Mouse (Mus musculus): ENCODE results near the gene Xrcc6. TPM values are rescaled to one million over a fixed set of nuclear protein-coding genes. Genes with fewer than 3 reads are reported as not detected.

Gene Xrcc6
- total and polyA plus RNA-seq, 3 experiments, result 12.4 to 154 (median 50.1) TPM

- ATAC-seq (ENCODE audit: extremely low read depth, insufficient number of reproducible peaks, low FRiP score, poor library complexity, severe bottlenecking), result no peak
- no peak for DNase-seq (ENCODE audit: low spot score)
- no peaks in the 10 kb centered on the region for H3K9me3 ChIP-seq (replicated peaks)
- peaks cover 11% of the 10 kb centered on the region for H3K4me1 ChIP-seq (ENCODE audit: insufficient read depth, low read depth, low read length)
- peaks cover 50% of the 10 kb centered on the region for H3K27me3 ChIP-seq (ENCODE audit: insufficient read depth, low read length)
- H3K4me3 ChIP-seq (ENCODE audit: low read depth, low read length), result no peak overlapping the region
- TF ChIP-seq TAL1 (conservative IDR thresholded peaks at IDR 0.05; ENCODE audit: low read depth, low read length) (no peak), GATA2 (IDR thresholded peaks at IDR 0.05; ENCODE audit: borderline replicate concordance, low read depth, low read length) (no peak), CTCF (IDR thresholded peaks at IDR 0.05; ENCODE audit: low read depth, low read length) (no peak), GATA1 (IDR thresholded peaks at IDR 0.05; ENCODE audit: borderline replicate concordance, low read length) (no peak), POLR2AphosphoS5 (IDR thresholded peaks at IDR 0.05; ENCODE audit: insufficient replicate concordance, low read depth, low read length) (no peak)
- H3K36me3 ChIP-seq (replicated peaks), result no peaks in the 10 kb centered on the region
Observed at GRCm38 (mm10) chr15:82052544-82052943, 64.9 kb downstream of the Xrcc6 start.

- TF ChIP-seq POLR2AphosphoS5 (IDR thresholded peaks at IDR 0.05; ENCODE audit: insufficient replicate concordance, low read depth, low read length) (no peak), CTCF (IDR thresholded peaks at IDR 0.05; ENCODE audit: low read depth, low read length) (no peak), TAL1 (conservative IDR thresholded peaks at IDR 0.05; ENCODE audit: low read depth, low read length) (no peak), GATA2 (IDR thresholded peaks at IDR 0.05; ENCODE audit: borderline replicate concordance, low read depth, low read length) (no peak), GATA1 (IDR thresholded peaks at IDR 0.05; ENCODE audit: borderline replicate concordance, low read length) (no peak)
- peaks cover 70% of the 10 kb centered on the region for H3K27me3 ChIP-seq (ENCODE audit: insufficient read depth, low read length)
- no peaks in the 10 kb centered on the region for H3K36me3 ChIP-seq (replicated peaks)
- no peaks in the 10 kb centered on the region for H3K4me1 ChIP-seq (ENCODE audit: insufficient read depth, low read depth, low read length)
- DNase-seq (ENCODE audit: low spot score) (no peak), ATAC-seq (ENCODE audit: extremely low read depth, insufficient number of reproducible peaks, low FRiP score, poor library complexity, severe bottlenecking) (no peak)
- no peaks in the 10 kb centered on the region for H3K9me3 ChIP-seq (replicated peaks)
- H3K4me3 ChIP-seq (ENCODE audit: low read depth, low read length), result no peak within 1 kb of the TSS
Observed at GRCm38 (mm10) chr15:82058719-82059201, 71.1 kb downstream of the Xrcc6 start, which contains the start of gene 4930407I10Rik. Gene 4930407I10Rik (plus strand): TSS chr15:82059151.

GRCm38 (mm10) chr15:82063909-82064308 lies 76.3 kb downstream of the Xrcc6 start:
- Histone ChIP-seq H3K36me3 (replicated peaks) (no peaks in the 10 kb centered on the region), H3K27me3 (ENCODE audit: insufficient read depth, low read length) (peaks cover 80% of the 10 kb centered on the region), H3K4me1 (ENCODE audit: insufficient read depth, low read depth, low read length) (no peaks in the 10 kb centered on the region), H3K4me3 (ENCODE audit: low read depth, low read length) (no peak overlapping the region), H3K9me3 (replicated peaks) (no peaks in the 10 kb centered on the region)
- no peak for DNase-seq (ENCODE audit: low spot score)
- no peak for ATAC-seq (ENCODE audit: extremely low read depth, insufficient number of reproducible peaks, low FRiP score, poor library complexity, severe bottlenecking)
- TF ChIP-seq GATA1 (IDR thresholded peaks at IDR 0.05; ENCODE audit: borderline replicate concordance, low read length), result no peak
- no peak for TF ChIP-seq GATA2 (IDR thresholded peaks at IDR 0.05; ENCODE audit: borderline replicate concordance, low read depth, low read length)
- no peak for TF ChIP-seq POLR2AphosphoS5 (IDR thresholded peaks at IDR 0.05; ENCODE audit: insufficient replicate concordance, low read depth, low read length)
- TF ChIP-seq TAL1 (conservative IDR thresholded peaks at IDR 0.05; ENCODE audit: low read depth, low read length), result no peak
- no peak for TF ChIP-seq CTCF (IDR thresholded peaks at IDR 0.05; ENCODE audit: low read depth, low read length)

GRCm38 (mm10) chr15:82065511-82065910 lies 77.9 kb downstream of the Xrcc6 start:
- ATAC-seq (ENCODE audit: extremely low read depth, insufficient number of reproducible peaks, low FRiP score, poor library complexity, severe bottlenecking), result no peak
- H3K27me3 ChIP-seq (ENCODE audit: insufficient read depth, low read length), result peaks cover 72% of the 10 kb centered on the region
- peak; percentile 38 for DNase-seq (ENCODE audit: low spot score)

GRCm38 (mm10) chr15:82069898-82070297 lies 82.3 kb downstream of the Xrcc6 start, which contains the start of gene Mei1:
Gene Mei1 (plus strand): TSS chr15:82069996.
- DNase-seq (ENCODE audit: low spot score), result no peak
- Histone ChIP-seq H3K4me1 (ENCODE audit: insufficient read depth, low read depth, low read length) (no peaks in the 10 kb centered on the region), H3K27me3 (ENCODE audit: insufficient read depth, low read length) (peaks cover 45% of the 10 kb centered on the region), H3K36me3 (replicated peaks) (no peaks in the 10 kb centered on the region), H3K9me3 (replicated peaks) (no peaks in the 10 kb centered on the region), H3K4me3 (ENCODE audit: low read depth, low read length) (no peak within 1 kb of the TSS)
- TF ChIP-seq GATA1 (IDR thresholded peaks at IDR 0.05; ENCODE audit: borderline replicate concordance, low read length), result no peak
- TF ChIP-seq TAL1 (conservative IDR thresholded peaks at IDR 0.05; ENCODE audit: low read depth, low read length), result no peak
- TF ChIP-seq POLR2AphosphoS5 (IDR thresholded peaks at IDR 0.05; ENCODE audit: insufficient replicate concordance, low read depth, low read length), result no peak
- no peak for TF ChIP-seq CTCF (IDR thresholded peaks at IDR 0.05; ENCODE audit: low read depth, low read length)
- TF ChIP-seq GATA2 (IDR thresholded peaks at IDR 0.05; ENCODE audit: borderline replicate concordance, low read depth, low read length), result no peak
- ATAC-seq (ENCODE audit: extremely low read depth, insufficient number of reproducible peaks, low FRiP score, poor library complexity, severe bottlenecking), result no peak

More at GRCm38 (mm10) chr15:82065511-82065910, 77.9 kb downstream of the Xrcc6 start:
- H3K4me3 ChIP-seq (ENCODE audit: low read depth, low read length), result no peak overlapping the region
- H3K4me1 ChIP-seq (ENCODE audit: insufficient read depth, low read depth, low read length), result no peaks in the 10 kb centered on the region
- no peaks in the 10 kb centered on the region for H3K9me3 ChIP-seq (replicated peaks)
- no peaks in the 10 kb centered on the region for H3K36me3 ChIP-seq (replicated peaks)
- TF ChIP-seq CTCF (IDR thresholded peaks at IDR 0.05; ENCODE audit: low read depth, low read length) (no peak), GATA1 (IDR thresholded peaks at IDR 0.05; ENCODE audit: borderline replicate concordance, low read length) (no peak)

GRCm38 (mm10) chr15:82071816-82072469 lies 84.3 kb downstream of the Xrcc6 start:
- ATAC-seq (ENCODE audit: extremely low read depth, insufficient number of reproducible peaks, low FRiP score, poor library complexity, severe bottlenecking) (no peak), DNase-seq (ENCODE audit: low spot score) (no peak)
- no peaks in the 10 kb centered on the region for H3K4me1 ChIP-seq (ENCODE audit: insufficient read depth, low read depth, low read length)
- H3K9me3 ChIP-seq (replicated peaks), result no peaks in the 10 kb centered on the region
- no peak overlapping the region for H3K4me3 ChIP-seq (ENCODE audit: low read depth, low read length)
- peaks cover 39% of the 10 kb centered on the region for H3K27me3 ChIP-seq (ENCODE audit: insufficient read depth, low read length)
- no peaks in the 10 kb centered on the region for H3K36me3 ChIP-seq (replicated peaks)
- TF ChIP-seq GATA2 (IDR thresholded peaks at IDR 0.05; ENCODE audit: borderline replicate concordance, low read depth, low read length), result no peak
- TF ChIP-seq CTCF (IDR thresholded peaks at IDR 0.05; ENCODE audit: low read depth, low read length), result no peak
- no peak for TF ChIP-seq TAL1 (conservative IDR thresholded peaks at IDR 0.05; ENCODE audit: low read depth, low read length)
- TF ChIP-seq GATA1 (IDR thresholded peaks at IDR 0.05; ENCODE audit: borderline replicate concordance, low read length), result no peak
- no peak for TF ChIP-seq POLR2AphosphoS5 (IDR thresholded peaks at IDR 0.05; ENCODE audit: insufficient replicate concordance, low read depth, low read length)
